Mouse (Mus musculus): ENCODE results near the gene Olfr90. TPM values are rescaled to one million over a fixed set of nuclear protein-coding genes. Genes with fewer than 3 reads are reported as not detected.

The Olfr90 gene
- polyA plus RNA-seq, 1 experiment: not detected

GRCm38 (mm10) chr17:37050876-37051275, 37.4 kb downstream of the Olfr90 start:
- Histone ChIP-seq H3K27ac (ENCODE audit: control insufficient read depth, insufficient read depth, low read length) (no peak overlapping the region), H3K4me3 (ENCODE audit: control insufficient read depth, insufficient read depth, low read length) (no peak overlapping the region), H3K36me3 (ENCODE audit: control insufficient read depth, insufficient read depth, low read length) (peaks cover 14% of the 10 kb centered on the region), H3K4me1 (replicated peaks; ENCODE audit: control insufficient read depth, insufficient read depth, low read length) (peaks cover 22% of the 10 kb centered on the region), H3K27me3 (ENCODE audit: control insufficient read depth, insufficient read depth, low read length) (peaks cover 7% of the 10 kb centered on the region)
- WGBS: 42% methylated on average over 27 of the region's 27 CpGs
- TF ChIP-seq POLR2A (IDR thresholded peaks at IDR 0.05; ENCODE audit: control insufficient read depth, extremely low read depth, insufficient read depth, low read length, poor library complexity) (no peak), CTCF (IDR thresholded peaks at IDR 0.05; ENCODE audit: borderline replicate concordance, control insufficient read depth, extremely low read depth, insufficient read depth, low read length, poor library complexity) (no peak)
- DNase-seq: no peak

GRCm38 (mm10) chr17:37050399-37050798, 37.9 kb downstream of the Olfr90 start:
- WGBS: 11% methylated on average over 22 of the region's 22 CpGs
- Histone ChIP-seq H3K36me3 (ENCODE audit: control insufficient read depth, insufficient read depth, low read length) (peaks cover 9% of the 10 kb centered on the region), H3K27ac (ENCODE audit: control insufficient read depth, insufficient read depth, low read length) (no peak overlapping the region), H3K27me3 (ENCODE audit: control insufficient read depth, insufficient read depth, low read length) (peaks cover 7% of the 10 kb centered on the region), H3K4me1 (replicated peaks; ENCODE audit: control insufficient read depth, insufficient read depth, low read length) (peaks cover 25% of the 10 kb centered on the region), H3K4me3 (ENCODE audit: control insufficient read depth, insufficient read depth, low read length) (peak overlapping the region; percentile 17; the same call in 1 of the 2 replicates)
- no peak for TF ChIP-seq POLR2A (IDR thresholded peaks at IDR 0.05; ENCODE audit: control insufficient read depth, extremely low read depth, insufficient read depth, low read length, poor library complexity)
- no peak for TF ChIP-seq CTCF (IDR thresholded peaks at IDR 0.05; ENCODE audit: borderline replicate concordance, control insufficient read depth, extremely low read depth, insufficient read depth, low read length, poor library complexity)
- DNase-seq: peak; percentile 29

GRCm38 (mm10) chr17:37049570-37050310, 38.6 kb downstream of the Olfr90 start:
- Histone ChIP-seq H3K36me3 (ENCODE audit: control insufficient read depth, insufficient read depth, low read length) (peaks cover 3% of the 10 kb centered on the region; the same call in 1 of the 2 replicates), H3K27ac (ENCODE audit: control insufficient read depth, insufficient read depth, low read length) (no peak overlapping the region), H3K4me3 (ENCODE audit: control insufficient read depth, insufficient read depth, low read length) (peak overlapping the region; percentile 17), H3K4me1 (replicated peaks; ENCODE audit: control insufficient read depth, insufficient read depth, low read length) (peaks cover 30% of the 10 kb centered on the region), H3K27me3 (ENCODE audit: control insufficient read depth, insufficient read depth, low read length) (peaks cover 7% of the 10 kb centered on the region)
- TF ChIP-seq POLR2A (IDR thresholded peaks at IDR 0.05; ENCODE audit: control insufficient read depth, extremely low read depth, insufficient read depth, low read length, poor library complexity) (no peak), CTCF (IDR thresholded peaks at IDR 0.05; ENCODE audit: borderline replicate concordance, control insufficient read depth, extremely low read depth, insufficient read depth, low read length, poor library complexity) (peak; percentile 52; the same call in 1 of the 2 replicates)
- DNase-seq: peak; percentile 71
- WGBS: 21% methylated on average over 39 of the region's 39 CpGs

- no peak overlapping the region for H3K4me3 ChIP-seq (ENCODE audit: control insufficient read depth, insufficient read depth, low read length)
- peaks cover 30% of the 10 kb centered on the region for H3K4me1 ChIP-seq (replicated peaks; ENCODE audit: control insufficient read depth, insufficient read depth, low read length)
- DNase-seq: peak; percentile 10
- H3K36me3 ChIP-seq (ENCODE audit: control insufficient read depth, insufficient read depth, low read length): no peaks in the 10 kb centered on the region
- TF ChIP-seq POLR2A (IDR thresholded peaks at IDR 0.05; ENCODE audit: control insufficient read depth, extremely low read depth, insufficient read depth, low read length, poor library complexity) (no peak), CTCF (IDR thresholded peaks at IDR 0.05; ENCODE audit: borderline replicate concordance, control insufficient read depth, extremely low read depth, insufficient read depth, low read length, poor library complexity) (no peak)
- H3K27ac ChIP-seq (ENCODE audit: control insufficient read depth, insufficient read depth, low read length): no peak overlapping the region
- H3K27me3 ChIP-seq (ENCODE audit: control insufficient read depth, insufficient read depth, low read length): peaks cover 7% of the 10 kb centered on the region
- 91% methylated on average over 7 of the region's 7 CpGs for whole genome bisulfite sequencing
Measured at GRCm38 (mm10) chr17:37048383-37048782, 39.9 kb downstream of the Olfr90 start.

- Histone ChIP-seq H3K4me3 (ENCODE audit: control insufficient read depth, insufficient read depth, low read length) (no peak overlapping the region), H3K36me3 (ENCODE audit: control insufficient read depth, insufficient read depth, low read length) (no peaks in the 10 kb centered on the region), H3K27ac (ENCODE audit: control insufficient read depth, insufficient read depth, low read length) (no peak overlapping the region), H3K4me1 (replicated peaks; ENCODE audit: control insufficient read depth, insufficient read depth, low read length) (peaks cover 30% of the 10 kb centered on the region), H3K27me3 (ENCODE audit: control insufficient read depth, insufficient read depth, low read length) (peaks cover 7% of the 10 kb centered on the region)
- TF ChIP-seq POLR2A (IDR thresholded peaks at IDR 0.05; ENCODE audit: control insufficient read depth, extremely low read depth, insufficient read depth, low read length, poor library complexity) (no peak), CTCF (IDR thresholded peaks at IDR 0.05; ENCODE audit: borderline replicate concordance, control insufficient read depth, extremely low read depth, insufficient read depth, low read length, poor library complexity) (no peak)
- DNase-seq: no peak
- WGBS: 51% methylated on average over 3 of the region's 3 CpGs
Measured at GRCm38 (mm10) chr17:37047981-37048380, 40.3 kb downstream of the Olfr90 start.

- TF ChIP-seq POLR2A (IDR thresholded peaks at IDR 0.05; ENCODE audit: control insufficient read depth, extremely low read depth, insufficient read depth, low read length, poor library complexity) (no peak), CTCF (IDR thresholded peaks at IDR 0.05; ENCODE audit: borderline replicate concordance, control insufficient read depth, extremely low read depth, insufficient read depth, low read length, poor library complexity) (no peak)
- Histone ChIP-seq H3K4me1 (replicated peaks; ENCODE audit: control insufficient read depth, insufficient read depth, low read length) (peaks cover 30% of the 10 kb centered on the region), H3K4me3 (ENCODE audit: control insufficient read depth, insufficient read depth, low read length) (no peak overlapping the region), H3K27me3 (ENCODE audit: control insufficient read depth, insufficient read depth, low read length) (peaks cover 7% of the 10 kb centered on the region), H3K36me3 (ENCODE audit: control insufficient read depth, insufficient read depth, low read length) (no peaks in the 10 kb centered on the region), H3K27ac (ENCODE audit: control insufficient read depth, insufficient read depth, low read length) (no peak overlapping the region)
- 89% methylated on average over 19 of the region's 19 CpGs for WGBS
- DNase-seq: peak; percentile 19
Measured at GRCm38 (mm10) chr17:37047332-37047976, 40.8 kb downstream of the Olfr90 start.
